Mouse (Mus musculus) spleen, adult 2 months (tissue): ENCODE results near the gene Fbxo3. TPM values are rescaled to one million over a fixed set of nuclear protein-coding genes. Genes with fewer than 3 reads are reported as not detected.
"Not testable (repeated sequence)": the region's sequence is repeated elsewhere in the genome, so short reads cannot be mapped to it uniquely, and the experiment has no call there.

Experiments
- DNase-seq, 2 experiments: peaks; one replicate each; pipeline versions ENCODE4 v3.0.0 to v3.0.0-alpha.2; 2012 to 2021; ENCODE audit warnings: low spot score in 2 of 2, low read depth in 1 of 2
- H3K27ac ChIP-seq: fragments of 200-500 bp; 2 replicates; pipeline ENCODE4 v1.5.1; 2012; ENCODE audit warnings: low read length, inconsistent platforms; ENCODE audit not compliant: insufficient read depth
- H3K27me3 ChIP-seq: fragments of 200-500 bp; 2 replicates; pipeline ENCODE4 v1.6.1; 2012; ENCODE audit warnings: mild to moderate bottlenecking, moderate library complexity, low read length, inconsistent platforms; ENCODE audit not compliant: control insufficient read depth, insufficient read depth
- H3K36me3 ChIP-seq: fragments of 200-500 bp; 2 replicates; pipeline ENCODE4 v1.6.1; 2012; ENCODE audit warnings: mild to moderate bottlenecking, low read length, inconsistent platforms; ENCODE audit not compliant: control insufficient read depth, insufficient read depth
- H3K4me1 ChIP-seq: fragments of 200-500 bp; 2 replicates; pipeline ENCODE4 v1.6.1; 2011; ENCODE audit warnings: inconsistent platforms; ENCODE audit not compliant: control insufficient read depth, insufficient read depth, insufficient read length
- H3K4me3 ChIP-seq: fragments of 200-500 bp; 2 replicates; pipeline ENCODE4 v1.5.1; 2011; ENCODE audit warnings: mild to moderate bottlenecking, inconsistent platforms; ENCODE audit not compliant: insufficient read depth, insufficient read length; ENCODE audit errors: extremely low read depth
- CTCF ChIP-seq: fragments of 200-500 bp; IDR thresholded peaks from 2 replicates; pipeline ENCODE4 v1.5.1; 2011; ENCODE audit warnings: mild to moderate bottlenecking, inconsistent platforms; ENCODE audit not compliant: insufficient read depth, insufficient read length, insufficient replicate concordance; ENCODE audit errors: extremely low read depth
- POLR2A ChIP-seq: fragments of 200-500 bp; IDR thresholded peaks from 2 replicates; pipeline ENCODE4 v1.6.1; 2011; ENCODE audit warnings: low read depth, low read length, inconsistent platforms
- WGBS: fragments of 180-500 bp; shearing (Covaris S2); methylation state at CpG from one replicate; pipeline ENCODE4 v1.1.7; 2018; 5-methylcytosine and 5-hydroxymethylcytosine counted together
- polyA plus RNA-seq: library from polyadenylated mRNA; depleted of rRNA; stranded (reverse); fragments of >200 nt; gene quantifications from 2 replicates; pipeline ENCODE4 v1.2.3, GENCODE M21; 2012

Fbxo3 gene
- polyA plus RNA-seq, 1 experiment = 9.6 TPM

- no peaks in the 10 kb centered on the region for H3K36me3 ChIP-seq
- WGBS = 87% methylated on average over 17 of the region's 17 CpGs
- DNase-seq = no peak
- TF ChIP-seq CTCF (no peak), POLR2A (no peak)
- no peaks in the 10 kb centered on the region for H3K27me3 ChIP-seq
- H3K4me3 ChIP-seq = no peak overlapping the region
- H3K27ac ChIP-seq = no peak overlapping the region
- H3K4me1 ChIP-seq = no peaks in the 10 kb centered on the region
Observed at GRCm38 (mm10) chr2:103992618-103993332, 34.7 kb upstream of the Fbxo3 start.

DNA sequence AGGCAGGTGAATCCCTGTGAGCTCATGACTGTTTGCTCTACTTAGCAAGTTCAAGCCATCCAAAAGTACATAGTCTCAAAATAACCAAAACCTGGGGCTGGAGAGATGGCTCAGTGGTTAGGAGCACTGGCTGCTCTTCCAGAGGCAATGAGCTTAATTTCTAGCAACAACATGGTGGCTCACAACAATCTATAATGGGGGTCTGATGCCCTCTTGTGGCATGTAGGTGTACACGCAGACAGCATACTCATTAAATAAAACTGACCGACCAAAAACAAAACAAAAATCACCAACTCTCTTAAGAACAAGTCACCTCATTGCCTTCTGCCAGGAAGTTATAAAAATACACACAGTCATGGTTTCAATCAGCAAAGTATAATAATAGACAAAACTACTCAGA is 26.4 kb upstream of the Fbxo3 start:
- TF ChIP-seq CTCF (peak; percentile 34; the same call in 1 of the 2 replicates), POLR2A (no peak)
- Histone ChIP-seq H3K4me1 (no peaks in the 10 kb centered on the region), H3K27ac (no peak overlapping the region), H3K4me3 (no peak overlapping the region), H3K36me3 (no peaks in the 10 kb centered on the region), H3K27me3 (no peaks in the 10 kb centered on the region)
- WGBS = 7% methylated on average over 2 of the region's 2 CpGs
- DNase-seq = peak in 1 of 2 experiments; percentile 37

- Histone ChIP-seq H3K27ac (no peak overlapping the region), H3K4me1 (no peaks in the 10 kb centered on the region), H3K36me3 (no peaks in the 10 kb centered on the region), H3K27me3 (no peaks in the 10 kb centered on the region), H3K4me3 (no peak overlapping the region)
- TF ChIP-seq CTCF (no peak), POLR2A (no peak)
- 70% methylated on average over 4 of the region's 4 CpGs for WGBS
- no peak for DNase-seq
Observed at GRCm38 (mm10) chr2:104001861-104002260, 25.7 kb upstream of the Fbxo3 start.

GRCm38 (mm10) chr2:104002711-104003413 is 24.7 kb upstream of the Fbxo3 start:
- H3K27ac ChIP-seq = no peak overlapping the region
- H3K4me1 ChIP-seq = no peaks in the 10 kb centered on the region
- H3K27me3 ChIP-seq = no peaks in the 10 kb centered on the region
- H3K36me3 ChIP-seq = no peaks in the 10 kb centered on the region
- DNase-seq = peak; percentile 23 to 58
- TF ChIP-seq CTCF (peak; percentile 68; the same call in 1 of the 2 replicates), POLR2A (no peak)
- WGBS = 35% methylated on average over 16 of the region's 16 CpGs
- H3K4me3 ChIP-seq = no peak overlapping the region

DNA sequence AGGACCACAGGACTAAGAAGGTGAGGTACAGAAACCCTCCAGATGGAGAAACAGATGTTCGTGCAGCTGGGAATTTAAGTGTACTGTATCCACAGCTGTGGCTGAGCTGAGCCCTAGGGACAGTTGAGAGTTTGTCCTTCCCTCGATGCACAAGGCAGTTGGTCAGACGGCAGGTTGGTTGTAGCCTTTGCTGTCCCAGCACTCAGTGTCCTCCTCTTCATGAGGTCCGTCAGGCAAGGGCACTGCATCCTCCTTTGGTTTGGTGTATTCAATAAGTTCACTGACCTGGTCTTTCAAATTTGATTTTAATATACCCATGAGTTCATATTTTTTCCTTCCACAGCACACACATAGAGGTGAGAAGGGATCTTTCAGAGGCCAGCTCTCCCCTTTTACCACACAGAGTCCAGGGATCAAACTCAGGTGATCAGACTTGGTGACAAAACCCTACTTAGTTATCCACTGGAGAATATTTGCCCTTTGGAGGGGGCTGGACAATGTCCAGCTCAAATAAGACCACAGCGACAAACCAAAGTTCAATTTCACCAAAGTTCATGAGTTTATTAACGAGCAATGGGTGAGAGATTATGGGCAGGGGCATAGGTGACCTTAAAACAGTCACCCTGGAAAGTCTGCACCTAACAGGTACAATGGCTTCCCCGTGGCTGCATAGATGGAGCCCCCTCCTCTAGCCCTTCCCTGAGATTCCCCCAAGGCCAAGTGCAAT is 19.6 kb upstream of the Fbxo3 start:
- TF ChIP-seq POLR2A (no peak), CTCF (no peak)
- Histone ChIP-seq H3K27ac (no peak overlapping the region), H3K4me3 (no peak overlapping the region), H3K27me3 (no peaks in the 10 kb centered on the region), H3K4me1 (no peaks in the 10 kb centered on the region), H3K36me3 (no peaks in the 10 kb centered on the region)
- 82% methylated on average over 7 of the region's 7 CpGs for WGBS
- no peak for DNase-seq

- H3K27me3 ChIP-seq, H3K4me3 ChIP-seq, DNase-seq, H3K27ac ChIP-seq, H3K4me1 ChIP-seq, H3K36me3 ChIP-seq: not testable (repeated sequence)
- WGBS = 98% methylated on average over 3 of the region's 3 CpGs
Observed at GRCm38 (mm10) chr2:104008853-104009252, 18.7 kb upstream of the Fbxo3 start.
